Mouse (Mus musculus) liver, postnatal 0 days (tissue): ENCODE measurements at regions not wholly inside any gene's neighbourhood (a gene's known extent, or its start where the extent isn't known, plus 50 kb on each side); places are given as distances from the start of the nearest gene placed in this dataset.

Experiments
- ATAC-seq: fragments of 200-750 bp; cut with Nextera tagmentation; 2 replicates; pipeline ENCODE4 v1.8.0; 2017; ENCODE audit warnings: mild to moderate bottlenecking, moderate library complexity
- DNase-seq: peaks from one replicate; pipeline ENCODE4 v3.0.0-alpha.2; 2016
- H3K27ac ChIP-seq: fragments of 300-500 bp; sonication (generic); 2 replicates; pipeline ENCODE4 v1.5.1; 2014; ENCODE audit warnings: antibody characterized with exemption, moderate library complexity, mild to moderate bottlenecking, low read depth
- H3K27me3 ChIP-seq: fragments of 300-500 bp; sonication (generic); 2 replicates; pipeline ENCODE4 v1.6.1; 2014; ENCODE audit warnings: low read length, control low read depth, mixed read lengths; ENCODE audit not compliant: insufficient read depth
- H3K36me3 ChIP-seq: fragments of 300-500 bp; sonication (generic); replicated peaks from 2 replicates; pipeline ENCODE4 v1.6.1; 2014; ENCODE audit warnings: mild to moderate bottlenecking, control low read depth, low read length, moderate library complexity, mixed read lengths; ENCODE audit not compliant: insufficient read depth
- H3K4me1 ChIP-seq: fragments of 300-500 bp; sonication (generic); 2 replicates; pipeline ENCODE4 v1.6.1; 2014; ENCODE audit warnings: antibody characterized with exemption, mild to moderate bottlenecking, control low read depth; ENCODE audit not compliant: insufficient read depth
- H3K4me2 ChIP-seq: fragments of 300-500 bp; sonication (generic); 2 replicates; pipeline ENCODE4 v1.6.1; 2014; ENCODE audit warnings: low read depth, mild to moderate bottlenecking, low read length, moderate library complexity, mixed read lengths
- H3K4me3 ChIP-seq: fragments of 300-500 bp; sonication (generic); 2 replicates; pipeline ENCODE4 v1.5.1; 2014; ENCODE audit warnings: low read depth, low read length
- H3K9ac ChIP-seq: fragments of 300-500 bp; sonication (generic); replicated peaks from 2 replicates; pipeline ENCODE4 v1.6.1; 2014; ENCODE audit warnings: mild to moderate bottlenecking, moderate library complexity
- H3K9me3 ChIP-seq: fragments of 300-500 bp; sonication (generic); 2 replicates; pipeline ENCODE4 v1.6.1; 2016; ENCODE audit warnings: mild to moderate bottlenecking, control low read depth, low read length, mixed read lengths
- CTCF ChIP-seq: sonication (generic); IDR thresholded peaks from 2 replicates; pipeline ENCODE4 v1.5.1; 2016; ENCODE audit warnings: antibody characterized with exemption, low read depth
- EP300 ChIP-seq: IDR thresholded peaks from 2 replicates; pipeline ENCODE4 v1.6.1; 2016; ENCODE audit warnings: antibody characterized with exemption, low read depth, mild to moderate bottlenecking
- WGBS: fragments of 180-500 bp; shearing (Covaris S2); extraction: QIAGEN DNeasy Blood & Tissue Kit; methylation state at CpG from one replicate; pipeline ENCODE4 v1.1.7; 2014; ENCODE audit not compliant: insufficient replicate concordance; 5-methylcytosine and 5-hydroxymethylcytosine counted together

DNA sequence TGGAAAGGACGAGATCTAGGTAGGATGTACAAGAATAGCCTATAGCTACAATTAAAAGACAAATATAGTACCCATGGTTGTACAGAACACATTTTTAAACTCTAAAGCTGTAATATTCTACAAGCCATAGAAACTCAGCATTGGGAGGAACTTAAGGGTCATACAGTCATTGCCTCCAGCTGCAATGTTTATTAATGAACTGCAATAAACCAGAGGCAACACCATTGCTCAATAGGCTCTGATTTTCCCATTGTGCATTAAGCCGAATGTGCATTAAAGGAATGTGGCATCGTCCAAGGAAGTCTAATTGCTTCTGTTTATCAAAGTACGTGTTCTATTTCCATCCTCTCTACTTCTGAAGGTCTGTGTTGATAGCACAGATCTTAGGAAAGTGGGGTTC, 200.4 kb downstream of the Adamts15 start:
- no peak for TF ChIP-seq CTCF
- TF ChIP-seq EP300, result no peak
- ATAC-seq, result no peak
- Histone ChIP-seq H3K4me3 (no peak overlapping the region), H3K9me3 (no peaks in the 10 kb centered on the region), H3K27ac (no peak overlapping the region), H3K4me1 (no peaks in the 10 kb centered on the region), H3K36me3 (no peaks in the 10 kb centered on the region), H3K4me2 (no peak overlapping the region), H3K27me3 (no peaks in the 10 kb centered on the region), H3K9ac (no peak overlapping the region)
- DNase-seq, result no peak
- 56% methylated on average over 4 of the region's 4 CpGs for WGBS

DNA sequence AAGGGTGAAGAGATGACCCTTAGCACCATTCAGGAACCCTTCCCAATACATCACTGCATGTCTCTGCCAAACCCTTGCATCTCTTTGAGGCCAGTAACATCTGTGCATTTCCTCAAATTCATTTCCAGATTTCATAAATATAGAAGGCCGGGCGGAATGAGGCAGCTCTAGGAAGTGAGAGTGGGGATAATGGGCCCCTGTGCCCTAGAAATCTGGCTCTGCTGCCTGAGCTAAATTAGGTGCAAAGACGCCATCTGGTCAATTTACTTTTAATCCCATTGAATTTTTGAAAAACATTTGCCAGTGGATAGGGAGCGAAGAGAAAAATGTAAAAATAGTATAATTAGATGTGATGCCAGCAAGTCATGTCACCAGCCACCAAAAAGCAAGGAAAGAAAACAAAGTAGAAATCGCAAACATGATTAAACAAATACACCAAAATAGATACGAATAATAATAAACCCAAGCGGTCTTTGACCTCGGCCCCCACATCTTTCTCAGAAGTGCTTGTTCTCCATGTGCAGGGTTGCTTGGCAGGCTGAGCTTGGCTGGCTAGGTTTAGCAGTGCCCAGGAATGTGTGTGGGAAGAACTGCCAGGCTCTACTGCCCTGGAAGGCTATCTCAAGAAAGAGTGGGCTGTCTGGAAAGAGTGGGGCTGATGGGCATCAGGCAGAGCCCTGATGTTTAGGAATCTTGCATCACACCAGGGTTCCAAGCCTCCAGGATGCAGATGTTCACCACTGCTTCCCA, 205.7 kb downstream of the Adamts15 start:
- no peaks in the 10 kb centered on the region for H3K4me1 ChIP-seq
- no peak for TF ChIP-seq CTCF
- TF ChIP-seq EP300, result no peak
- H3K36me3 ChIP-seq, result no peaks in the 10 kb centered on the region
- ATAC-seq (no peak), DNase-seq (no peak)
- no peak overlapping the region for H3K27ac ChIP-seq
- H3K9ac ChIP-seq, result no peak overlapping the region
- H3K9me3 ChIP-seq, result no peaks in the 10 kb centered on the region
- no peak overlapping the region for H3K4me2 ChIP-seq
- WGBS, result 79% methylated on average over 8 of the region's 8 CpGs
- no peaks in the 10 kb centered on the region for H3K27me3 ChIP-seq
- H3K4me3 ChIP-seq, result no peak overlapping the region

DNA sequence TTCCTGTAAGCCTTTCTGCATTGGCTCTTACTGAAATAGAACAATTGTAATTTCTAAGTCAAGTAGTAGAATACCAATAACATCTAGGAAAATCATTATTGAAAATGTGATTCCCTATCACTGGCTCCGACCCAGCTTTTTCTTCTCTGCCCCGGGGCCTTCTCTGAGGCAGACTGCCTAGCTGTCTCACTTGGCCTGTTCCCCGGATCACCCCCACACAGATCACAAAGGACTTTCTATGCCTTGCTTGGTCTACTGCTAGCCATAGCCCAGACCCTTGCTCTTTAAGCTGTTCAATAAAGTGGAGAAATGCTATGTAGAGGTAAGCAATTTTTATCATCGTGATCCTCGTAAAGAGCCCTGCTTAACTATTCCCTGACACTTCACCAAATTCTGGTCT, 212.1 kb downstream of the Adamts15 start:
- no peak overlapping the region for H3K4me2 ChIP-seq
- DNase-seq (no peak), ATAC-seq (no peak)
- WGBS, result 75% methylated on average over 5 of the region's 5 CpGs
- no peaks in the 10 kb centered on the region for H3K36me3 ChIP-seq
- H3K27me3 ChIP-seq, result no peaks in the 10 kb centered on the region
- no peak overlapping the region for H3K27ac ChIP-seq
- H3K4me3 ChIP-seq, result no peak overlapping the region
- TF ChIP-seq EP300, result no peak
- TF ChIP-seq CTCF, result no peak
- H3K4me1 ChIP-seq, result no peaks in the 10 kb centered on the region
- no peaks in the 10 kb centered on the region for H3K9me3 ChIP-seq
- H3K9ac ChIP-seq, result no peak overlapping the region

DNA sequence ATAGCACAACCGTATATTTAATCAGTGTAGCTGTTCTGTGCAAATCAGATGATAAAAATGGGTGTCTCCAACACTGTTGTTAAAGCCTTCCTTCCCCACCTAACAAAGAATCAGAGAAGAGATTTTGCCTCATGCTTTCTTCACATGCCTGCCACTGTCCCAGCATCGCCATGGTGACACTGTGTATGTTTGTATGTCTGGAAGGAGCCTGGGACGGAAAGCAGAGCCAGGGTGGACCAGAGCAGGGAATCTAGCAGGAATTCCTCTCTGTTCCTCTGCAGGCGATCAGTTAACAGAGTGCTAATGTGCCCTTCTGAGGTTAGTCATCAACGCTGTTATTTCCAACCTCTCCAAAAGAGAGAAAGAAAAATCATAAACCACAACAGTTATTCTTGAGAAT, 222.4 kb downstream of the Adamts15 start:
- Histone ChIP-seq H3K9me3 (no peaks in the 10 kb centered on the region), H3K4me1 (no peaks in the 10 kb centered on the region), H3K9ac (no peak overlapping the region), H3K27me3 (no peaks in the 10 kb centered on the region), H3K4me2 (no peak overlapping the region), H3K27ac (no peak overlapping the region), H3K4me3 (no peak overlapping the region), H3K36me3 (no peaks in the 10 kb centered on the region)
- WGBS, result 48% methylated on average over 5 of the region's 5 CpGs
- DNase-seq, result no peak
- ATAC-seq, result no peak
- TF ChIP-seq EP300 (no peak), CTCF (no peak)

DNA sequence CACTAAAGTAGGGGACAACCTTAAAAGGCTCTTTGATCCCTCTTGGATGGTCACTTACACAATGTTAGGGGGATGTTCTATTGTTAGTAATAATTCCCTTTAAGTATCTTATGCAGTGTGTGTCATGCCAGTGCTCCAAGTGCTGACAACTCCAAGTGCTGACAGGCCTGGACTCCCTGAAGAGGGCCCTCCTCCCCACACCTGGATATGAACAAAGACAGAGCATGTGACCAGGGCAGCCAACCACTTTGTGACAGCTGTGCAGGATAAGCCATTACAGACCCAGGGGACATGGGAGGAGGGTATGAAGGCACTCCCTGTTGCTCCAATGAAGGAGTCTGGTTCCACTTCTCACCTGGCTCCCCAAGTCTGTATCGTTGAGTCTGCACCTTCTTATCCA, 224.7 kb downstream of the Adamts15 start:
- Histone ChIP-seq H3K4me1 (no peaks in the 10 kb centered on the region), H3K27me3 (no peaks in the 10 kb centered on the region), H3K27ac (no peak overlapping the region), H3K9ac (no peak overlapping the region), H3K4me3 (no peak overlapping the region), H3K4me2 (no peak overlapping the region), H3K9me3 (no peaks in the 10 kb centered on the region), H3K36me3 (no peaks in the 10 kb centered on the region)
- WGBS, result 67% methylated on average over 1 of the region's 1 CpGs
- ATAC-seq (no peak), DNase-seq (no peak)
- TF ChIP-seq EP300, result no peak
- TF ChIP-seq CTCF, result no peak

DNA sequence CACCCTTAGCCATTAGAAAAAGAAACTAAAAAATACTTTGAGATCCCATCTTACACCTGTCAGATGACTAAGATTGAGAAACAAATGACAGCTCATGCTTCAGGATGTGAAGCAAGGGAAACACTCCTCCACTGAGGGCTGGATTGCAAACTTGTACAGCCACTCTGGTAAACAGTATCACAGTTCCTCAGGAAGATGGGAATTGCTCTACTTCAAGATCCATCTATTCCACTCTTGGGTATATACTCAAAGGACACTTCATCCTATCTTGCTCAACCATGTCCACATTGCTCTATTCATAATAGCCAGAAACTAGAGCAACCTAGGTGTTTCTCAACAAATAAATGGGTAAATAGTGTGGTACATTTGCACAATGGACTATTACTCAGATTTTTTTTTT, 241.2 kb downstream of the Snx19 start:
- H3K9me3 ChIP-seq, result no peaks in the 10 kb centered on the region
- ATAC-seq (no peak), DNase-seq (no peak)
- H3K4me2 ChIP-seq, result no peak overlapping the region
- H3K9ac ChIP-seq, result no peak overlapping the region
- H3K27ac ChIP-seq, result no peak overlapping the region
- TF ChIP-seq EP300 (no peak), CTCF (no peak)
- no peaks in the 10 kb centered on the region for H3K27me3 ChIP-seq
- no peaks in the 10 kb centered on the region for H3K4me1 ChIP-seq
- H3K4me3 ChIP-seq, result no peak overlapping the region
- H3K36me3 ChIP-seq, result no peaks in the 10 kb centered on the region

DNA sequence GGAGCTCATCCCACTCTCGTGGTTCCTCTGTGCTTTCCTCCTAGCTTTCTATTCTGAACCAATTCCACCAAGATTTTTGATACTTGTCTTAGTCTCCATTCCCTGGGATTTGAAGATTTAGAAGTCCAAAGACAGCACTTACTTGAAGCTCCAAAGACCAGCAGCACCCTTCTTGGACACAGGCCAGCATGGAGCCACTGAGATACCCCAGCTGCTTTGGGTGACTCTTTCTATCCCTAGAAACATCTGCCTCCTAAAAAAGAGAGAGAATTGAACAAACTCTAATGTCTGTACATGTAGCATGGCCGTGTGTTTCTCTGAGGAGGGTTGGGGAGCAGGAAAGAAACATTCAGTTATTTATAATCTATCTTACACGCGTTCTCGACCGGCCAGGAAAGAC, 235.5 kb downstream of the Snx19 start:
- DNase-seq, result no peak
- no peak overlapping the region for H3K4me3 ChIP-seq

More for the DNA sequence above, 235.5 kb downstream of the Snx19 start:
- 83% methylated on average over 6 of the region's 6 CpGs for WGBS
- ATAC-seq, result no peak
- H3K9me3 ChIP-seq, result no peaks in the 10 kb centered on the region
- H3K9ac ChIP-seq, result no peak overlapping the region
- H3K27ac ChIP-seq, result no peak overlapping the region
- no peak overlapping the region for H3K4me2 ChIP-seq
- no peaks in the 10 kb centered on the region for H3K36me3 ChIP-seq
- TF ChIP-seq CTCF, result no peak
- no peak for TF ChIP-seq EP300
- no peaks in the 10 kb centered on the region for H3K27me3 ChIP-seq
- no peaks in the 10 kb centered on the region for H3K4me1 ChIP-seq
